Mouse (Mus musculus) c-Kit-positive CD71-positive TER-119-positive erythroid progenitor cells, embryonic 14.5 days (primary cell): ENCODE measurements around the gene Cd164l2.

Experiments
- DNase-seq: peaks from one replicate; pipeline ENCODE4 v3.0.0-alpha.2; 2013; ENCODE audit warnings: low spot score

Cd164l2 gene

DNA sequence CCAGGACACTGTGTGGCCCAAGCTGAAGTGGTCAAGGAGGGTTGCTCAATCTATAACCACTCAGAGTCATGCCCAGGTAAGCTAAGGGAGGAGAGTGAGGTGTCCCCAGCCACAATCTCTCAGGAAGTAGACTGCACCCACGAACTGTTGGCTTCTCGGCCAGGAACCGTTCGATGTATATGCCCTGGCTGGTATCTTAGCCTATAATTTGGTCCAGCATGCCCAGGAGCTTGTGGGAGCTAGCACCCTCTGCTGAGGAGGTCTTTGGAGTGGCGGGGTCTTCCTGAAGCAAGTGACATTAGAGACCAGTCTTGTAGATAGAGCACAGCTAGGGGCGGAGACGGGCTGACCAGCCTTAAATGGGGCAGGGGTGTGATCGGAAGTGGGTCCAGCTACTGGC is 9.8 kb downstream of the Cd164l2 start:
- DNase-seq: no peak

DNA sequence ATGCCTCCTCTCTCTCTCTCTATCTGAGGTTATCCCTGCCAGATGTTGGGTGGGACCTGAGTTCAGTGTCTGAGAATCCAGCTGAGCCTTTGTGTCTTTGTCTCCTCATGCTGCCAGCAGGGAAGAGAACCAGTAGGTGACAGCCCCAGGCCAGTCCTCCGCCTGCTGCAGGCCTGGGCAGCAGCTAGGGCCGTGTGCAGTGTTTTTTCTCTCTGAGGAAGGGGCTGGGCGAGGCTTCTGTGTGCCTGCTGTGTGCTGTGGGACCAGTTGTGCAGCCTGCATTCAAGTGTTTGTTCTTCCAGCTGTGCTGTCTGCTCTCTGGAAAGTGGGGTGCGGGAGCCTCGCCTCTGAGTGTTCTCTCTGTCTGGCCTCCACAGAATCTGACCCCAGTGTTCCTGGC is 11.9 kb downstream of the Cd164l2 start:
- no peak for DNase-seq

DNA sequence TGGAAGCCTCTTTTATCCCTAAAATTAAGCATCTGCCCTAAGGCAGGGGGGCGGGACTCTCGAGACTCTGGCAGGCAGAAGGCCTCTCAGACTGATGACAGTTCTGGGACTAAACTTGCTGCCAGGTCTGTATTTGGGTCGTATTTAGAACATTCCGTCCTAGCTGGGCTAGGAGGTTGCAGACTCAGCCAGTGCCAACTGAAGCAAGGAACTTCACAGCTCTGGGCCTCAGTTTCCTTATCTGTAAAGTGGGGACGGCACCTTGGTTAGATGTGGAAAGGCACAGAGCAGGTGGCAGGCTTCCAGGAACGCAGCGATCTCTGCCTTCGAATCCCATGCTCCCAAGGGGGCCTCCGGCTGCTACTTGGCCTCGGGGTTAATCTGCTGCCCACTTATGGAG is 14.1 kb downstream of the Cd164l2 start:
- no peak for DNase-seq

DNA sequence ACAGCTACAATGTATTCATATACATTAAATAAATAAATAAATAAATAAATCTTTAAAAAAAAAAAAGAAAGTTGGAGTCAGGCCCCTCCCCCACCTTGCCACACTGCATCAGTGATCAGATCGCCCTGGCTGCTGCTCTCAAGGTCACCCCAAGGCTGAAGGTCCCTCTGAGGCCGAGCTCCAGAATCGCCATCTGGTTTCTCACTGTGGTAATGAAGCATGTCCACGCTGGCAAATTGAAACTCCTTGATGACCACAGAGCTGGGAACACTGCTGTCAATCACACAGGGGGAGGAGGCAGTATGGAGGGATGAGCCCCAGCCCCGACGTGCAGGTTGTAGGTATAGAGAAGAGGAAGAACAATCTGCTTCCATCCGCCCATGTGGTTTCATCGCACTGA is 15.7 kb downstream of the Cd164l2 start:
- no peak for DNase-seq

DNA sequence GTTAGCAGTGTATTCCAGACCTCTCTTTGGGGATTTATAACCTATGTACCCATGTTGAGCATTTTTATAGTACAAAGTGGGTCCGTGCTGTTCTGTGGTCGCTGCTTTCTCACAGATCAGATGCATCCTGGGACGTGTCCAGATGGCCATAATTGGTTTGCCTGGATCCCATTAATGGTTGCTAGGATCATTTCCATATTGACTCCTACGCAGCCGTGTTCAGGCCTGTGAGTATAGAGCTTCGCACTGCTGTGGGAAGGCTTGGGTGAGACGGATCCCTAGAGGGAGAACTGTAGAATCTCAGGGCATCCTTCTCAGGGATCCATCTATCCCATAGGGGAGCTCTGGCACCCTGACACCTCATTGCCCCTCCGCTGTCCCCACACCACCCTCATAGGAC is 17.7 kb downstream of the Cd164l2 start:
- DNase-seq: no peak

DNA sequence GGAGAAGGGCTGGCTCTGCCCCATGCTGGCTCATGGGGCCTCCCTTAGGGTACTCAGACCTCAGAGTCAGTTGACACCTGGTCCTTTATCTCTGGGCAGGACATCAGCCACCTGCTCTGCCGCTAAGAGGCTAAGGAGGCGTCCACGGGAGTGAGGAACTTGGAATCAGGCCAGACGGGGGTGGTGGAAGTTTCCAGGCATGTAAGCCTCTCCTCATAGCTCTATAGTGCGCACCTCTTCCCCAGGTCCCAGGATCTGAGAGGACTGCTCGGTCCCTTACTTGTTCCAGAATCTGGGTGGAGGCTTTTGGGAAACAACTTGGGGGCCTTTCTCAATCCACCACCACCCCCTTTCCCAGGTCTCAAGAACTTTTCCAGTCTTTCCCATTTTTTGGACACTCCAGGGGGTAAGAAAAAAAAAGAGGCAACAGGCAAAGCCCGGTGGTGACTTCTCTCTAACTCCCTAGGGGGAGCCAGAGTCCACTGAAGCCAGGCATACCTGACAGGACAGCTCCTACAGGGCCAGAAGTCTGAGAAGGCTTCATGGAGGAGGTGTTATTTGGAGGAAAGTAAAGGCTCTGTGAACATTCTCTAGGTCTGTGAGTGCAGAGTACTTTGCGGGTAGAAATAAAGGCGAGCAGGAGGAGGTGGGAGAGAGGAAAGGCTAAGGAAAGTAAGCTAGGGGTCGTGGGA is 21.5 kb downstream of the Cd164l2 start:
- DNase-seq: peak; percentile 62

DNA sequence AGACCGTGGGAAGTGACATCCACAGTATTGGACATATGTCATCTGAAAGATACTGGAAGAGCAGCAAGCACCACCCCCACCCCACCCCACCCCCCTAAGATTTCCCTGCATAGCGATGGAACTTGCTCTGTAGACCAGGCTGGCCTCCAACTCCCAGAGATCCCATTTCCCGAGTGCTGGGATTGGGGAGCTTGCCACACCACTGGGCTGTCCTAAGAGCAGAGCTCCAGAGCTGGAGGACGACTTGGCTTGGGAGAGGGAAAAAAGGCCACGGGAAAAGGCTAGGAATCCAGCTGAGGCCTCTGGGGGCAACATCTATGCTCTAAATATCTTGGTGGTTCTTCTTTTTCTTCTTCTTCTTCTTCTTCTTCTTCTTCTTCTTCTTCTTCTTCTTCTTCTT is 22.8 kb downstream of the Cd164l2 start:
- no peak for DNase-seq

DNA sequence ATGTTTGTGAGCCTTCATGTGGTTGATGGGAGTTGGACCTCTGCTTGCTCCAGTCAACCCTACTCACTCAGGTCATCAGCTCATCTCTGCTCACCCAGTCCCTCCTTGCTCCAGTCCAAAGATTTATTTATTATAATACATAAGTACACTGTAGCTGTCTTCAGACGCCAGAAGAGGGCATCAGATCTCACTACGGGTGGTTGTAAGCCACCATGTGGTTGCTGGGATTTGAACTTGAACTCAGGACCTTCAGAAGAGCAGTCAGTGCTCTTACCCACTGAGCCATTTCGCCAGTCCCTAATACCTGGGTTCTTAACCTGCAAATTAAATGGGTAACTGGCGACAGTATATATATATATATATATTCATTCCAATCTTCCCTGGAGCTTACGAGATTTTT is 23.5 kb downstream of the Cd164l2 start:
- DNase-seq: no peak

DNA sequence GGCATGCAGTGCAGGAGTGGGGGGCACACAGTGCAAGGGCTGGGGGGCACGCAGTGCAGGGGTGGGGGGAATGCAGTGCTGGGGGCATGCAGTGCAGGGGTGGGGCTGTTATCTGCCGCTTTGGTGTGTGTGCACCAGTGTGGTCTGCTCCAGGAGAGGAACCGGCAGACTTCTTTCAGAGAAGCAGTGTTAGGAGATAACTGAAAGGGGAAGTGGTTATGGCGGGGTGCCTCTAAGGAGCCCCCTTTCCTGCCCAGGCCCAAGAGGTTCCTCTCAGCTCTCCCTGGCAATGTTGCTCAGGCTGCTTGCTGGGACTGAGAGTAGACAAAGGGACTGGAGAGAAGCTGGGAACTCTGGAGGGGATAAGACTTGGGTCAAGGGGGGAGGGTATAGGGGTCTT is 26.0 kb downstream of the Cd164l2 start:
- DNase-seq: no peak

DNA sequence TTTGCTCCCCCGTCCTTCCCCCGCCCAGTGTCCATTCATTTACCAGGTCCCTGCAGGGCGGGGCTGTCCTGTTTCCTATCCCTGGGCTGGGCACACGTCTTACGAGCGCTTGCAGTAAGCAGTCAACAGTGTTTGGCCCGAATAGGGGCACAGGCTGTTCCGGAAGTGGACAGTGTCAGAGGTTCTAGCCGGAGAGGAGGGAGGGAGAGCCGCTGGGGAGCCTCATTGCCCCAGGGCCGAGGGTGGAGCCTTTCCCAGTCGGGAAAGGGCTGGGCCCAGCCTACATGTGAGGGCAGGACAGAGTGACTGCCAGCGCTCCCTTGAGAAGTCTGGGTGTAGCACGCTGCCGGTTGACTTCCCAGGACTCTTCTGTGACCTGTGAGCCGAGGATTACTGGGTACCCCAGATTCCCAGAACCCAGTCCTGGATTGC is 28.6 kb downstream of the Cd164l2 start, which contains the start of gene Map3k6:
TSS of gene Map3k6 (plus strand) at position 329 of the 432 bp plus-strand sequence.
- peak; percentile 59 for DNase-seq

DNA sequence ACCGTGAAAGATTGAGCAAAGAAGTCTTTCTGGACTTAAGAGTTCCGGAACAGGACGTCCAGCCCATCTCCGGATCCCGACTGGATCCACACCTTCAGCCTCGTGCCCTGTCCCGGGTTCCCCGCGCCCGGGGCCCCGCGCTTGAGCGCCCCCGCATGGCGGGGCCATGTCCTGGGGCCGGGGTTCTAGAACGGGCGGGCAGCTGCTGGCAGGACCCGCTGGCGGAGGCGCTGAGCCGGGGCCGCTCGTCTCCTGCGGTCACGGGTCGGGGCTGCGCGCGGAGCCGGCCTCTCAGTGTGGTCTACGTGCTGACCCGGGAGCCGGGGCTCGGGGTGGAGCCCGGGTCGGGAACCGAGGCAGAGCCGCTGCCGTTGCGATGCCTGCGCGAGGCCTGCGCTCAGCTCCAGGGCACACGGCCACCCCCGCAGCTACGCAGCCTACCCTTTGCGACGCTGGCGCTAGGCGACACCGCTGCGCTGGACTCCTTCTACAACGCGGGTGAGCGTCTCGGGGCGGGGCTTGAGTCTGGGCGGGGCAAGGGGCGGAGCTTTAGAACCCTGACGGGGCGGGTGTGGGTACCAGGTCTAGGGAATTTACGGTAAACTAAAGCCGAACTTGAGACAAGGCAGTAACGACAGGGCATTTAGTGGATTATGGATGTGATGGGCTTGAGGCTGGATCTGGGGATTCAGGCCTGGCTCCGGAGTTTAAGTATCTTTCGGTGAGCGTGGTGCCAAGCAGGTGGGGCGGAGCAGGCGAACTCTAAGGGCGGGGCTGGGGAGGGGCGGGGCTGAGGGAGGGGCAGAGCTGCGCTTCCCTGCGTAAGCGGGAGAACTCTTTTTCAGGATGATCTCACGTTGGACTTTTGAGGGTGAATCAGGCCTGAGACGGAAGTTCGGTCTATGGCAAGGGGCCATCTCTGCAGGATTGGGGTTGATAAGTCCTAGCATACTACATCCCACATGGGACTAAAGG is 29.3 kb downstream of the Cd164l2 start:
- peak; percentile 80 for DNase-seq

DNA sequence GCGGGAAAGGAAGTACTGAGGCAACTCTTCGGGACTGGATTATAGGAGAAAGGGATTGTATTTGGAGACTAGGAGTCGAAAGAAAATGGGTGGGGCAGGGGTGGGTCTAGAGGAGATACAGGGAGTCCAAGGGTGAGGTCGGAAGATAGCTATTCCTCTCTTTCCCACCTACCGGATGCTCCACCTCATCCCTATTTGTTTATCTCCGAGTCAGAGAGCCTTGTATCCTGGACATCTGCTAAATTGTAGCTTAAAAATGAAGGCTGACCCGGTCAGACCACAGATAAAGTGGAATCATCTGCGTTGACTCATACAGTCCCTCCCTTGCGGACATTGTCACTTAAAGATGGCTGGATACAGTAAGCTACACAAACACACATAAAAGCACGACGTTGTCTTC is 30.0 kb downstream of the Cd164l2 start:
- DNase-seq: no peak

DNA sequence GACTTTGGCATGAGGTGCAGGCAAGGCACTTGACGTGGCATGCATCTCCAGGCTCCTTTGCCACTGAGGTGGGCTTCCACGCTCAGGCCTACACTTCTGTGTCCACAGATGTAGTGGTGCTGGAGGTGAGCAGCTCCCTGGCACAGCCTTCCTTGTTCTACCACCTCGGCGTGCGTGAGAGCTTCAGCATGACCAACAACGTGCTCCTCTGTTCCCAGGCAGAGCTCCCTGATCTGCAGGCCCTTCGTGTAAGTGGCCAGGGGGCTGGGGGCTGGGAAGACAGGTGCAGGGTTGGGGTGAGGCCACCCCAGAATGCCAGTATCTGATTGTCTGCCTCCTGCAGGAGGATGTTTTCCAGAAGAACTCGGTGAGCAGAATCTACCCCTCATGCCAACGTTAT is 30.8 kb downstream of the Cd164l2 start:
- no peak for DNase-seq

DNA sequence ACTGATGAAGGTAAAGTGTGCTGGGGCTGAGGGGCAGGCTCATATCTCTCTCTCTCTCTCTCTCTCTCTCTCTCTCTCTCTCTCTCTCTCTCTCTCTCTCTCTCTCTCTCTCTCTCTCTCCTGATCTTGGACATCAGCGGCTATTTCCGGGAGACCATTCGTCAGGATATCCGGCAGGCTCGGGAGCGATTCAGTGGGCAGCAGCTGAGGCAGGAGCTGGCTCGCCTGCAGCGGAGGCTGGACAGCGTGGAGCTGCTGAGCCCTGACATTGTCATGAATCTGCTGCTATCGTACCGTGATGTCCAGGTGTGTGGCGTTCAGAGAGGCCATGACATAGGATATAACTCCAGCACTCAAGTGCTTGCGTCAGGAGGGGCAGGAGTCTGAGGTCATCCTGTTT is 31.6 kb downstream of the Cd164l2 start:
- DNase-seq: no peak

DNA sequence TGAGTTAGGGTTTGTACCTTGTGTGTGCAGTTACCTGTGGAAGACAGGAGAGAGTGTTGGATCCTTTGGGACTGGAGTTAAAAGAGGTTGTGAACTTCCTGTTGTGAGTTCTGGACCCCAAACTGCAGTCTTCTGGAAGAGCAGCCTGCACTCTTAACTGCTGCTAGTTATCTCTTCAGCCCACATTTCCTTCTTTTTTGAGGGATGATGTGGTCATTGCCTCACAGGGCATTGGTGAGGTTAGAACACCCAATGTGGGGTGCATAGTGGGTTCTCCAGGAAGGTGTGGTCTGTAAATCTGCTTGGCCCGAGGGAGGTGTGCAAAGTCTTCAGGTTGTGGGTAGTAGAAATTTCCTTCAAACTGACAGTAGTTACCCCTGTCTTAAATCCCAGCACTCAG is 32.4 kb downstream of the Cd164l2 start:
- DNase-seq: no peak

DNA sequence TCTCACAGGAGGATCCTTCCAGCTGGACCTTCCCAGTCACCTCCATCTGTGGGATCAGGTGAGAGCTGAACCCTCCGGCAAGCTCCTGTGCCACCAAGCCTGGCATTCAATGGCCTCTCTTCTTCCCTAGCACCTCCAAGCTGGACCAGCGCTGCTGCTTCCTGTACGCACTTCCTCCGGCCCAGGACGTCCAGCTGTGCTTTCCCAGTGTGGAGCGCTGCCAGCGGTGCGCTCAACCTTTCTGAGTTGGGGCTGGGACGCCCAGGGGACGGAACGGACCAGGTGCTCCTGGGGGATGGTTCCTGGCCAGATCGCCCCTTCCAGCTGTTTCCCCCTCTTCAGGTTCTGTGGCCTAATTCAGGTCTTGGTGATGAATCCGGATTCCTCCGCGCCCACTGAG is 35.1 kb downstream of the Cd164l2 start:
- DNase-seq: no peak

DNA sequence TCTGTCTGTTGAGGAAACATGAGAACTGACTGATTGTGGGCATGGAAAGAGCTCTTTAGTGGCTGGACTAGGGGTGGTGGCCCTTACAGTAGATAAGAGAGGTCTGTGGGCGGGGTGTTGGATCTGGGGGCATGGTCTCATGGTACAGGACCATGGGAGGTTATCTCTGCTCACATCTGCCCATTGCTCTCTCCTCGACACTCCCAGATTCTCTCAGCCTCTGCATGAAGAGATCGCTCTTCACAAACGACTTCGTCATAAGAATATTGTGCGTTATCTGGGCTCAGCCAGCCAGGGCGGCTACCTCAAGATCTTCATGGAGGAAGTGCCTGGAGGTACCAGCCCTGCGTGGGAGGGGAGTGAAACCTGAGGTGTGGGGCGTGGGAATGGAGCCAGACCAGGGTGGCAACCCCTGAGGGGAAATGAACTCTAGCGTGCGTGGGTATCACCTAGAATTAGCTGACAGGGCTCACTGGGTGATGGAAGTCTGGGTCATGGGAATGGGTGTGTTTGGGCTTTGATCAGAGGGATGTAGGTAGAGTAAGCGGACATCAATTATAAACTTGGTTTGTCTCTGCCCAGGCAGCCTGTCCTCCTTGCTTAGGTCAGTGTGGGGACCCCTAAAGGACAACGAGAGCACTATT is 36.0 kb downstream of the Cd164l2 start:
- DNase-seq: peak; percentile 88

DNA sequence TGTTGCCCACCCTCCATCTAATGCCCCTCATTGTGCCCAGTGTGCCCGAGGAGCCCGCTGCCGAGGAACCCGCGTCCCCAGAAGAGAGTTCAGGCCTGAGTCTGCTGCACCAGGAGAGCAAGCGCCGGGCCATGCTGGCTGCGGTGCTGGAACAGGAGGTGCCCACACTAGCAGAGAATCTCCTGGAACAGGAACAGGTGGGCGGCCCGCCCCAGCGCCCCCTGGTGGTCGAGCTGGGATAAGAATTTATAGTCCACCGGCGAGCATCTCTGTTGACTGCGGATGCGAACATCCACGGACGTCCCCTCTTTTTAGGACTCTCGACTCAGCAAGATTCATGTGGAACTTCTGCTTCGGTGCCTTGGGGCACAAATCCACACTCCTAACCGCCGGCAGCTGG is 38.7 kb downstream of the Cd164l2 start:
- peak; percentile 73 for DNase-seq

DNA sequence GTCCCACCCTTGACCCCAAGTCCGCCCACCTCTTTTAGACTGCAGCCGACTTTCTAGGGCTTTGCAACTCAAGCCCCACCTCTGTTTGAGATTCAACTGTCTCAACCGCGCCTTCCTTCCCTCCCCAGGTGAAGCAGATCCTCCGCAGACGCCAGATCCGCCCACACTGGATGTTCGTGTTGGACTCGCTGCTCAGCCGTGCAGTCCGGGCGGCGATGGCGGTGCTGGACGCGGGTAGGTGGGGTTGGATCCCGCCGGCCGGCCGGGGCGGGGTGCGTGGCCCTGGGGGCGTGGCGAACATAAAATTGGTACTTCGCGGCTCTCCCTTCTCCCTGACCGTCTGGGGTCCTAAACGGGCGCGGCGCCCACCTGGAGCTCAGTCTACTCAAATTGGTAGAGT is 39.3 kb downstream of the Cd164l2 start:
- no peak for DNase-seq

DNA sequence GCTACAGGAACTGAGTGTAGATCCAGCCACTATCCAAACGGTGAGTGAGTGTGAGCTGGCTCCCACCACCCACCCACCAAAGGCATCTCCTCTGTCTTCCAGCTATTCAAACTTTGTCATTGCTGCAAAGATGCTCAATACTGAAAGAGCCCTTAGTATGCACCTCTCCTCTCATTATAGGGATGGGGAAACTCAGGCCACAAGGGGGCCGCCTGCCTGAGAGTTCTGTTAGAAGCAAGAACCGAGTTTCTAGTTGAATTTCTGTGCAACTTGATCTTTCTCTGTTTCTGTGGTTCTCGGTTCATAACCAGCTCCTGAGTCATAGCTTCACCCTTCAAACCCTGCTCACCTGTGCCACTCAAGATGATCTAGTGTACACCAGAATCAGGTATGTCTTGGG is 40.2 kb downstream of the Cd164l2 start:
- no peak for DNase-seq

DNA sequence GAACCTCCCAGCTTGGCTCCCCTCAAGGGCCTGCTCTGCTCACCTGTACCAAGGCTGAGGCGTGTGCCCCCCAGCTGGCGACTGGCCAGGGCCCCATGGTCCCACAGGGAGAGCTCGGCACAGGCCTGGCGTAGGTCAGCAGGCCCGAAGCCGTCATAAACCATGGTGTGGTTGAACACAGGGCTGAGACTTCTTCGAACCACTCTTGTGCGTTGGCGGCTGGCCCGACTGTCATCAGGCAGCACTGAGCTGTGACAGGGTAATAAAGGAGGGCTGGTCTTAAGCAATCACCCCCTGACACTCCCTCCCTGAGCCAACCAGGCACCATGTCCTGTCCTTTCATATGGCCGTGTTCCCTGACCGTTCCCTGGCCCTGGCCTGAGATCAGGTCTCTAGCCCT is 41.5 kb downstream of the Cd164l2 start:
- no peak for DNase-seq

DNA sequence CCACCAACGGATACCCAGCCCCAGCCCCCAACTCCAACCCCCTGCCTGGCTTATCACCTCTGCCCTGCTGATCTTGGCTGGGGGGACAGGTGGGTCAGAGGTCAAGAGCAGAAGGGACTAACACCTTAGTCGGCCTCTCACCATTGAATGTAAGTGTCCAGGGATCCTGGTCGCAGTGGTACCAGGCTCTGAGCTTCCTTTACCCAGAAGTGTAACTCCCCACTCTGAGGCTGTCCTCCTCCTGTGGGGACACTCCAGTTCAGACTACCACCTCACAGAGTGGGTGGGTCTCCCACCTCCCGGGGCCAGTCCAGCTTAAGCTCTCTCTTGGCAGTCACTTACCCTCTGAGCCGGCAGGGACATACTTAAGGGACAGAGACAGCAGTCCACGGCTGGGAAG is 43.5 kb downstream of the Cd164l2 start:
- DNase-seq: no peak

DNA sequence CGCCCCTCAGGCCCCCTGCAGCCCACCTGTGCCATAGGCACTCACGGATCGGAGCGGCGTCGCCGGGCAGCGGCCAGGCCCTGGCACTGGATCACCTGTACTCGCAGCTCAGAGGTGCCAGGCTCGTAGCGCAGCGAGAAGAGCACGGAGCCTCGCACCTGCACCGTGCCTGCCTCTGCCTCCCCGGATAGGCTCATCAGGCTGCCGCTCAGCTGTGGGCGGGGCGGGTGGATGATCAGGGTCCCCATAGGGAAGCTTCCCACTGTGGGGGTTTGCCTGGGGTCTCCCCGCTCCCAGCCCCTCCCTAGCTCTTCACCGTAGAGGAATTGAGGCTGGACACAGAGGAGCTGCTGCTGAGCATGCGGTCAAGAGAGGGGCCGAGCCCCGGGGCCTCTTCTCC is 44.9 kb downstream of the Cd164l2 start:
- no peak for DNase-seq
